Mouse (Mus musculus) left cerebral cortex, postnatal 25 days (tissue): ENCODE results near the gene Kmt2d. TPM values are rescaled to one million over a fixed set of nuclear protein-coding genes. Genes with fewer than 3 reads are reported as not detected.

Experiments used
- DNase-seq, 2 experiments: peaks; one replicate each; pipeline ENCODE4 v3.0.0; 2022; ENCODE audit warnings: low spot score in 2 of 2, mixed read lengths in 1 of 2
- intact Hi-C: fragments of 180-260 bp; cut with DNase I; formaldehyde crosslinking; loops from one replicate; pipeline ENCODE4 v1.15.1; 2025
- total RNA-seq, 2 experiments: library from RNA; stranded (reverse); gene quantifications; 2 replicates each; pipeline ENCODE4 v1.2.3; 2021

Gene Kmt2d
- total RNA-seq, 2 experiments from 2014 or later, result 78.0 to 80.2 TPM

DNA sequence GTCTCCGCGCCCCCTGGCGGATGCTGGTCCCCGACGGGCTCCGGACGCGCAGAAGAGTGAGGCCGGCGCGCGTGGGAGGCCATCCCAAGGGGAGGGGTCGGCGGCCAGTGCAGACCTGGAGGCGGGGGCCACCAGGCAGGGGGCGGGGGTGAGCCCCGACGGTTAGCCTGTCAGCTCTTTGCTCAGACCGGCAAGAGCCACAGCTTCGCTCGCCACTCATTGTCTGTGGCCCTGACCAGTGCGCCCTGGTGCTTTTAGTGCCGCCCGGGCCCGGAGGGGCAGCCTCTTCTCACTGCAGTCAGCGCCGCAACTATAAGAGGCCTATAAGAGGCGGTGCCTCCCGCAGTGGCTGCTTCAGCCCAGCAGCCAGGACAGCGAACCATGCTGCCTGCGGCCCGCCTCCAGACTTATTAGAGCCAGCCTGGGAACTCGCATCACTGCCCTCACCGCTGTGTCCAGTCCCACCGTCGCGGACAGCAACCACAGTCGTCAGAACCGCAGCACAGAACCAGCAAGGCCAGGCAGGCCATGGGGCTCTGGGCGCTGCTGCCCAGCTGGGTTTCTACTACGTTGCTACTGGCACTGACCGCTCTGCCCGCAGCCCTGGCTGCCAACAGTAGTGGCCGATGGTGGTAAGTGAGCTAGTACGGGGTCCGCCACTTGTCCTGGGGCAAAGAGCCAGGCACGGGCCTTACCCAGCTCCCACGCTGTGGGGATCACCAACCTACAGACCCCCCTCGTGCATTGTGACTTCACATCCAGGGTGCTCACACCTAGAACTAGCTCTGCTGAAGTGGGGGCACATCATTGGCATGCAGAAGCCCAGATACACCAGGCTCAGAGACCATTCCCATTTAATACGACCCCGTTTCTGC is 81.1 kb downstream of the Kmt2d start, which contains the start of gene Wnt1:
Gene Wnt1 (plus strand): TSS at position 197 of the 875 bp plus-strand sequence.
- intact Hi-C loops, result loop anchor here (2.0 to 10.0 kb wide), 2 partner anchors 27 to 215 kb away; partner anchors contain the start of genes 4930415O20Rik, Arf3 and Ccnt1
- no peak for DNase-seq

DNA sequence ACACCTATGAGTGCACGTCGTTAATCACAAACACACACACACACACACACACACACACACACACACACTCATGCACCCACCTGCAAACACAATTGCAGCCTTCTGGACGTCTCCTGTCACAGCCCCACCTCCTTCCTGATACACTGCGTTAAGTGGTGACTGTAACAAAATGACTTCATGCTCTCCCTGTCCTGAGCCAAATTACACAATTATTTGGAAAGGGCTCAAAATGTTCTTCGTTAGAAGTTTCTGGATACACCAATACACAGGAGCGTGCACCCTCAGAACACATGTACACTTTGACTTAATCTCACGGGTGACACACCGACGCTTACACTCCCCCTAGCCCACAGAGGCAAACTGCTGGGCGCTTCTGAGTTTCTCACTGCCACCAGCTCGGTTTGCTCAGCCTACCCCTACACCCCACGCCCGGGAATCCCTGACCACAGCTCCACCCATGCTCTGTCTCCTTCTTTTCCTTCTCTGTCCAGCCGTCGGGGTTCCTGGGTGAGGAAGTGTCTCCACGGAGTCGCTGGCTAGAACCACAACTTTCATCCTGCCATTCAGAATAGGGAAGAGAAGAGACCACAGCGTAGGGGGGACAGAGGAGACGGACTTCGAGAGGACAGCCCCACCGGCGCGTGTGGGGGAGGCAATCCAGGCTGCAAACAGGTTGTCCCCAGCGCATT is 81.9 kb downstream of the Kmt2d start:
- DNase-seq, result no peak
- intact Hi-C loops, result loop anchor here (2.0 kb wide), 1 partner anchor 26 kb away; the partner anchor contains the start of gene Arf3

- intact Hi-C loops, result loop anchor here (2.0 kb wide), 1 partner anchor 25 kb away; the partner anchor contains the start of gene Arf3
- no peak for DNase-seq
These were observed 83.1 kb downstream of the Kmt2d start for GRCm38 (mm10) chr15:98787930-98788329.

GRCm38 (mm10) chr15:98785744-98786143 is 85.3 kb downstream of the Kmt2d start:
- intact Hi-C loops, result no loop called here
- DNase-seq, result no peak

Other genes with a start within 250 kb of the Kmt2d start
- 100 to 1,000 TPM; 277 to 286 TPM for gene Cacnb3, start 240.4 kb downstream of the Kmt2d start, total RNA-seq
- gene Ddx23, start 208.3 kb downstream of the Kmt2d start, total RNA-seq, result 10 to 100 TPM; 69.4 to 75.8 TPM
- gene Rnd1, start 193.7 kb downstream of the Kmt2d start, total RNA-seq, result 10 to 100 TPM; 31.8 to 36.8 TPM
- gene Ccdc65, start 163.0 kb downstream of the Kmt2d start, total RNA-seq, result 10 to 100 TPM in 1 of 2 experiments, 1 to 10 TPM in 1; 9.8 to 11.4 TPM
- gene Fkbp11, start 143.0 kb downstream of the Kmt2d start, total RNA-seq, result 1 to 10 TPM; 1.4 to 2.3 TPM
- gene Arf3, start 108.0 kb downstream of the Kmt2d start, total RNA-seq, result 100 to 1,000 TPM; 767 to 776 TPM
- under 1 TPM; 0.37 to 0.62 TPM for gene Wnt10b, start 93.1 kb downstream of the Kmt2d start, total RNA-seq
- gene Wnt1, start 81.3 kb downstream of the Kmt2d start, total RNA-seq, result not detected
- gene Ddn, start 61.7 kb downstream of the Kmt2d start, total RNA-seq, result 100 to 1,000 TPM; 829 to 842 TPM
- 10 to 100 TPM; 44.1 to 55.6 TPM for gene Prkag1, start 39.7 kb downstream of the Kmt2d start, total RNA-seq
- 10 to 100 TPM in 1 of 2 experiments, 1 to 10 TPM in 1; 8.2 to 11.6 TPM for gene Rhebl1, start 23.3 kb upstream of the Kmt2d start, total RNA-seq
- under 1 TPM; 0.37 to 0.41 TPM for gene Dhh, start 27.3 kb upstream of the Kmt2d start, total RNA-seq
- 10 to 100 TPM; 13.8 to 18.4 TPM for gene Lmbr1l, start 47.0 kb upstream of the Kmt2d start, total RNA-seq
- 100 to 1,000 TPM; 541 to 580 TPM for gene Tuba1b, start 63.4 kb upstream of the Kmt2d start, total RNA-seq
- not detected for gene Gm49450, start 82.3 kb upstream of the Kmt2d start, total RNA-seq
- gene Tuba1a, start 82.5 kb upstream of the Kmt2d start, total RNA-seq, result 1,000 to 10,000 TPM; 1,095 to 1,137 TPM
- 10 to 100 TPM; 71.0 to 80.5 TPM for gene Tuba1c, start 158.7 kb upstream of the Kmt2d start, total RNA-seq
- 1 to 10 TPM; 1.4 to 1.6 TPM for gene Prph, start 184.0 kb upstream of the Kmt2d start, total RNA-seq
- under 1 TPM; 0.69 TPM for gene Troap, start 203.4 kb upstream of the Kmt2d start, total RNA-seq
- gene C1ql4, start 216.6 kb upstream of the Kmt2d start, total RNA-seq, result not detected
- gene Dnajc22, start 222.0 kb upstream of the Kmt2d start, total RNA-seq, result under 1 TPM in 1 of 2 experiments, not detected in 1; 0.30 TPM